Mouse (Mus musculus) heart, postnatal 0 days (tissue): Measurements from ENCODE around the gene Slc4a11. TPM values are rescaled to one million over a fixed set of nuclear protein-coding genes. Genes with fewer than 3 reads are reported as not detected.

ENCODE experiments used
- ATAC-seq: fragments of 200-750 bp; cut with Nextera tagmentation; 2 replicates; pipeline ENCODE4 v1.8.0; 2017; ENCODE audit warnings: low read depth, moderate number of reproducible peaks, moderate library complexity; ENCODE audit not compliant: insufficient read depth
- DNase-seq: peaks from one replicate; pipeline ENCODE4 v3.0.0-alpha.2; 2016; ENCODE audit warnings: low spot score
- H3K27ac ChIP-seq: fragments of 300-500 bp; sonication (generic); 2 replicates; pipeline ENCODE4 v1.5.1; 2014; ENCODE audit warnings: low read depth, mild to moderate bottlenecking
- H3K27me3 ChIP-seq: fragments of 300-500 bp; sonication (generic); 2 replicates; pipeline ENCODE4 v1.6.1; 2014; ENCODE audit warnings: low read length, mixed read lengths; ENCODE audit not compliant: control insufficient read depth, insufficient read depth
- H3K36me3 ChIP-seq: fragments of 300-500 bp; sonication (generic); replicated peaks from 2 replicates; pipeline ENCODE4 v1.6.1; 2014; ENCODE audit warnings: low read length, mixed read lengths; ENCODE audit not compliant: control insufficient read depth, insufficient read depth
- H3K4me1 ChIP-seq: fragments of 300-500 bp; sonication (generic); 2 replicates; pipeline ENCODE4 v1.6.1; 2014; ENCODE audit warnings: antibody characterized with exemption; ENCODE audit not compliant: control insufficient read depth, insufficient read depth
- H3K4me2 ChIP-seq: fragments of 300-500 bp; sonication (generic); 2 replicates; pipeline ENCODE4 v1.6.1; 2014; ENCODE audit warnings: low read depth, mild to moderate bottlenecking, low read length, moderate library complexity
- H3K4me3 ChIP-seq: fragments of 300-500 bp; sonication (generic); 2 replicates; pipeline ENCODE4 v1.5.1; 2014; ENCODE audit warnings: low read depth, low read length
- H3K9ac ChIP-seq: fragments of 300-500 bp; sonication (generic); replicated peaks from 2 replicates; pipeline ENCODE4 v1.6.1; 2014; ENCODE audit warnings: low read depth, low read length, mixed read lengths
- H3K9me3 ChIP-seq: fragments of 300-500 bp; sonication (generic); replicated peaks from 2 replicates; pipeline ENCODE4 v1.6.1; 2016; ENCODE audit warnings: low read length; ENCODE audit not compliant: control insufficient read depth
- CTCF ChIP-seq: IDR thresholded peaks from 2 replicates; pipeline ENCODE4 v1.5.1; 2016; ENCODE audit warnings: antibody characterized with exemption, control low read depth, low read depth
- EP300 ChIP-seq: IDR thresholded peaks from 2 replicates; pipeline ENCODE4 v1.6.1; 2016; ENCODE audit warnings: antibody characterized with exemption, low read depth
- WGBS: fragments of 180-500 bp; shearing (Covaris S2); extraction: QIAGEN DNeasy Blood & Tissue Kit; methylation state at CpG from one replicate; pipeline ENCODE4 v1.1.7; 2014; 5-methylcytosine and 5-hydroxymethylcytosine counted together
- polyA plus RNA-seq: library from polyadenylated mRNA; unstranded; fragments of >200 nt; fragmentation: Nextera tagmentation; extraction: Ambion mirVana; gene quantifications from 2 replicates; pipeline ENCODE4 v1.2.1, GENCODE M21; 2015
- total RNA-seq: library from RNA; depleted of rRNA; stranded (reverse); fragments of >200 nt; gene quantifications from 2 replicates; pipeline ENCODE4 v1.2.3, GENCODE M21; 2014; ENCODE audit warnings: low replicate concordance; rRNA removed

The Slc4a11 gene
- total RNA-seq (0.99 and 1.1 TPM in 2 replicates), polyA plus RNA-seq (0.03 and 0.07 TPM in 2 replicates)

DNA sequence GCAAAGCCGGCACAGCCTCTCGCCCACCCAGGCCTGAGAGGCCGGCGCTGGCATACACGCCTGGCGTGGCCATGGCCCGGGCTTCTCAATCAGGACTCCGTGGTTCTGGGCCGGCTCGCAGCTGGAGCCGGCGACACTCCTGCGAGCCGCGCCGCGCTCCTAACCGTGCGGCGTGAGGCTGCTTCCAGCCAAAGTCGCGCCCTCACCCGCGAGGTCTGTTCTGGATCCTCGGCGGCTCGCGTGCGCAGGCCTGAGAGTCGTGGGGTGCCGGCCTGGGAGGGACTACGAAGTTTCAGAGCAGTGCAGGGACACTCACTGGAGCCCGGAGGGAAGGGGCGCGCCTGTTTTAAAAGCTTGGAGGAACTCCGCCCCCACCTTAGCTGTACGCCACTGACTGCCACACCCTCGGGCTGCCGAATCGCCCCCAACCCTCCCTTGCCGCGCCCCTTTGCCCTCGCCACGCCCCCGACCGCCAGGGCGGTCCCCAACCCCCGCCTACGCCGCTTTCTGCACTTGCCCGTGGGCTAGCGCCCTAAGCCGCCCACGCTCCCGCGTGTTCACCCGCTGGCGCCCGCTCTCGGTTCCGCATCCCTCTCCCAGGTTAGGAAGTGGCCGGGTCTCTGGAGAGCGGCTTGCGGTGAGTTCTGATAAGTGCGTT is at the start of gene Slc4a11:
Gene Slc4a11, minus strand, starts transcription at position 367 of the 658 bp plus-strand sequence.
- Histone ChIP-seq H3K36me3 (no peaks in the 10 kb centered on the region), H3K4me1 (0 out of 2 replicates have a peak, but pooled peaks cover 7% of the 10 kb centered on the region), H3K4me3 (peak within 1 kb of the TSS; percentile 58), H3K27me3 (peaks cover 46% of the 10 kb centered on the region), H3K9me3 (no peaks in the 10 kb centered on the region), H3K4me2 (peak within 1 kb of the TSS; percentile 93), H3K27ac (no peak within 1 kb of the TSS), H3K9ac (peak within 1 kb of the TSS; percentile 34; the same call in 1 of the 2 replicates)
- TF ChIP-seq CTCF, result no peak
- TF ChIP-seq EP300, result no peak
- DNase-seq (no peak), ATAC-seq (peak; percentile 66)
- WGBS, result under 1% methylated on average over 59 of the region's 65 CpGs

DNA sequence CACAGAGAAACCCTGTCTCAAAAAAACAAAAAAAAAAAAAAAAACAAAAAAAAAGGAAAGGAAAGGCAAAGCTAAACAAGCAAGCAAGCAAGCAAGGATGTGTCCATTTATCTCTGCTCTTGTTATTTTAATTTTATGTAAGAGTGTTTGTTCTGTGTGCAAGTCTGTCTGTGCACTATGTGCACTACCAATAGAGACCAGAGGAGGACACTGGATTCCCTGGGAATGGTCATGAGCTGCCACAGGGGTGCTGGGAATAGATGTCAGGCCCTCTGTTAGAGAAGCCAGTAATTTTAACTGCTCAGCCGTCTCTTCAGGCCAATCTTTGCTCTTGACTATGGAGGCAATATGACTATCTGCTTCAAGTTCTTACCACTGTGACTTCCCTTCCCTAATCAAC is 46.3 kb upstream of the Slc4a11 start:
- DNase-seq, result no peak
- Histone ChIP-seq H3K4me1 (no peaks in the 10 kb centered on the region), H3K9ac (no peak overlapping the region), H3K27ac (no peak overlapping the region), H3K36me3 (peaks cover 97% of the 10 kb centered on the region), H3K9me3 (no peaks in the 10 kb centered on the region; the same call in 1 of the 2 replicates), H3K27me3 (no peaks in the 10 kb centered on the region), H3K4me3 (no peak overlapping the region), H3K4me2 (no peak overlapping the region)
- ATAC-seq, result no peak
- WGBS, result 94% methylated on average over 1 of the region's 1 CpGs
- TF ChIP-seq EP300 (no peak), CTCF (no peak)

DNA sequence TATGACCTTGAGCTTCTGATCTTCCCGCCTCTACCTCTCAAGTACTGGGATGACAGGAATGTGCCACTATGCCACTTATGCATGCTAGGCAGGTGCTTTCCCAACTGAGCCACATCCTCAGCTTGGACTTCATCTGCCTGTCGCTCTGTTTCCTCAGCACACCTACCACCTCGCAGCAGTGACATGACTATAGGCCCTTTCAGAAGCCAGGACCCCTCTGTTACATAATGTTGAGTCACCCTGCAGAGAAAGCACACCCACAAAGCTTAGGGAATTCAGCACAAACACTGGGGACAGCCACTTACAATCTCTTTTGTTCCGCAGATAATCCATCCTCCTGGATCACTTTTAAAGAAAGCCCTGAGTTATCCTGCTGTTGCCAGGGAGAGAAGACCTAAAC is 42.8 kb upstream of the Slc4a11 start:
- Histone ChIP-seq H3K27ac (no peak overlapping the region), H3K36me3 (peaks cover 97% of the 10 kb centered on the region), H3K4me3 (no peak overlapping the region), H3K27me3 (no peaks in the 10 kb centered on the region), H3K4me1 (no peaks in the 10 kb centered on the region), H3K9ac (no peak overlapping the region), H3K9me3 (no peaks in the 10 kb centered on the region; the same call in 1 of the 2 replicates), H3K4me2 (no peak overlapping the region)
- DNase-seq (no peak), ATAC-seq (no peak)
- 49% methylated on average over 4 of the region's 4 CpGs for WGBS
- TF ChIP-seq EP300 (no peak), CTCF (no peak)

DNA sequence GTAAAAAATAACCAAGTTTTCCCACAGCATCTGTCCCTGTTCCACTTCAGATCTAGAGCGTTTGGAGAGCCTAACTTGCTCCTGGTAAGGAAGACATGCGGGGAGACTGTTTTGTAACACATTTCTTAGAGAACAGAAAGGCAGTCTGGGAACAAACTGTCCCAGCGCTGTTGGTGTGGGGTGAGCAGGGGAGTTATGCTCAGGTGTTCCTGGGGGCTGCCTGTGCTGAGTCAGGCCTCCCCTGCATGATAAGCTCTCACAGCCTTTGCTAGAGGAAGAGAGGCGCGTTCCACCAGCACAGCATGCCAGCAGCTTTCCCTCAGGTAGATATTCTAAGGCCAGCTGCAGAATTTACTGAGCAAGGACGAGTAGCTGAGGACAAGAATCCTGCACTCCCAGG is 40.7 kb upstream of the Slc4a11 start:
- H3K27me3 ChIP-seq, result no peaks in the 10 kb centered on the region
- ATAC-seq (no peak), DNase-seq (no peak)
- no peak overlapping the region for H3K9ac ChIP-seq
- no peak overlapping the region for H3K4me3 ChIP-seq
- no peaks in the 10 kb centered on the region for H3K4me1 ChIP-seq
- 0 out of 2 replicates have a peak overlapping the region, but pooled peaks have one; percentile 20 for H3K27ac ChIP-seq
- peaks cover 96% of the 10 kb centered on the region for H3K36me3 ChIP-seq
- no peak overlapping the region for H3K4me2 ChIP-seq
- H3K9me3 ChIP-seq, result no peaks in the 10 kb centered on the region
- TF ChIP-seq EP300 (no peak), CTCF (no peak)
- WGBS, result 70% methylated on average over 6 of the region's 6 CpGs

DNA sequence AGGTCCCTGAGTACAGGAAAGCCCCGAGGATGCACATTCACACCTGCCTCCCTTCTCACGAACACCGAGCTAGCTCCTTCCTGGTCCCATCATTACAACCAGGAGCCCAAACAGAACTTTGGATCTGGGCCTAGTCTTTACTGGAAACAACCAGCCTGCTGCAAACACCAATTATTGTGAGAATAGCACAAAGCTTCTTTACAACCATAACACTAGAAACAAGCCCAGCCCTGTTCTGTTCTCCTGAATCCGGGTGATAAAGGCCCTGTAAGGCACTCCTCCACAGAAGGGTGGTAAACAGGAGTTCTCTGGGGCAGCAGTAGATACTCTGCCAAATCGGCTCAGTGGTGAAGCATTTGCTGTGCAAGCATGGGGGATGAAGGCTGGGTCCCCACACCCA is 38.0 kb upstream of the Slc4a11 start:
- no peak for ATAC-seq
- H3K9ac ChIP-seq, result no peak overlapping the region
- H3K27me3 ChIP-seq, result no peaks in the 10 kb centered on the region
- H3K9me3 ChIP-seq, result no peaks in the 10 kb centered on the region
- H3K4me1 ChIP-seq, result no peaks in the 10 kb centered on the region
- DNase-seq, result no peak
- WGBS, result 79% methylated on average over 5 of the region's 5 CpGs
- TF ChIP-seq EP300 (no peak), CTCF (no peak)
- H3K36me3 ChIP-seq, result peaks cover 93% of the 10 kb centered on the region
- H3K4me2 ChIP-seq, result no peak overlapping the region
- no peak overlapping the region for H3K27ac ChIP-seq
- H3K4me3 ChIP-seq, result no peak overlapping the region
